Mouse (Mus musculus) heart, embryonic 11.5 days (tissue): Measurements from ENCODE around the gene Gm10300. TPM values are rescaled to one million over a fixed set of nuclear protein-coding genes. Genes with fewer than 3 reads are reported as not detected.
A peak's percentile ranks its signal among the peaks of the same experiment; 100 is the strongest.

Experiments
- ATAC-seq: fragments of 200-750 bp; cut with Nextera tagmentation; replicated peaks from 2 replicates; pipeline ENCODE4 v1.8.0; 2017; ENCODE audit warnings: moderate library complexity; ENCODE audit not compliant: insufficient number of reproducible peaks, low FRiP score, low TSS enrichment
- H3K27ac ChIP-seq: fragments of 300-500 bp; sonication (generic); 2 replicates; pipeline ENCODE4 v1.5.1; 2014; ENCODE audit warnings: mild to moderate bottlenecking, low read depth, low read length
- H3K27me3 ChIP-seq: fragments of 300-500 bp; sonication (generic); 2 replicates; pipeline ENCODE4 v1.6.1; 2014; ENCODE audit warnings: mild to moderate bottlenecking, low read length, mixed read lengths; ENCODE audit not compliant: control insufficient read depth, insufficient read depth
- H3K36me3 ChIP-seq: fragments of 300-500 bp; sonication (generic); 2 replicates; pipeline ENCODE4 v1.6.1; 2014; ENCODE audit warnings: mild to moderate bottlenecking, low read length, moderate library complexity, mixed read lengths; ENCODE audit not compliant: control insufficient read depth, insufficient read depth
- H3K4me1 ChIP-seq: fragments of 300-500 bp; sonication (generic); 2 replicates; pipeline ENCODE4 v1.6.1; 2014; ENCODE audit warnings: low read length; ENCODE audit not compliant: control insufficient read depth, insufficient read depth
- H3K4me2 ChIP-seq: fragments of 300-500 bp; sonication (generic); 2 replicates; pipeline ENCODE4 v1.6.1; 2014; ENCODE audit warnings: mild to moderate bottlenecking, moderate library complexity
- H3K4me3 ChIP-seq: fragments of 300-500 bp; sonication (generic); 2 replicates; pipeline ENCODE4 v1.5.1; 2014; ENCODE audit warnings: low read depth, low read length
- H3K9ac ChIP-seq: fragments of 300-500 bp; sonication (generic); 2 replicates; pipeline ENCODE4 v1.6.1; 2014; ENCODE audit warnings: mild to moderate bottlenecking, low read depth, low read length, moderate library complexity
- H3K9me3 ChIP-seq: fragments of 300-500 bp; sonication (generic); replicated peaks from 2 replicates; pipeline ENCODE4 v1.6.1; 2016; ENCODE audit warnings: low read length; ENCODE audit not compliant: control insufficient read depth
- WGBS: fragments of 180-500 bp; shearing (Covaris S2); extraction: QIAGEN DNeasy Blood & Tissue Kit; methylation state at CpG from one replicate; pipeline ENCODE4 v1.1.7; 2014; ENCODE audit not compliant: insufficient replicate concordance; 5-methylcytosine and 5-hydroxymethylcytosine counted together
- polyA plus RNA-seq: library from polyadenylated mRNA; unstranded; fragments of >200 nt; fragmentation: Nextera tagmentation; extraction: Ambion mirVana; gene quantifications from 2 replicates; pipeline ENCODE4 v1.2.1, GENCODE M21; 2014

Gene Gm10300
- polyA plus RNA-seq, 1 experiment from 2014 or later, result 0.20 TPM

DNA sequence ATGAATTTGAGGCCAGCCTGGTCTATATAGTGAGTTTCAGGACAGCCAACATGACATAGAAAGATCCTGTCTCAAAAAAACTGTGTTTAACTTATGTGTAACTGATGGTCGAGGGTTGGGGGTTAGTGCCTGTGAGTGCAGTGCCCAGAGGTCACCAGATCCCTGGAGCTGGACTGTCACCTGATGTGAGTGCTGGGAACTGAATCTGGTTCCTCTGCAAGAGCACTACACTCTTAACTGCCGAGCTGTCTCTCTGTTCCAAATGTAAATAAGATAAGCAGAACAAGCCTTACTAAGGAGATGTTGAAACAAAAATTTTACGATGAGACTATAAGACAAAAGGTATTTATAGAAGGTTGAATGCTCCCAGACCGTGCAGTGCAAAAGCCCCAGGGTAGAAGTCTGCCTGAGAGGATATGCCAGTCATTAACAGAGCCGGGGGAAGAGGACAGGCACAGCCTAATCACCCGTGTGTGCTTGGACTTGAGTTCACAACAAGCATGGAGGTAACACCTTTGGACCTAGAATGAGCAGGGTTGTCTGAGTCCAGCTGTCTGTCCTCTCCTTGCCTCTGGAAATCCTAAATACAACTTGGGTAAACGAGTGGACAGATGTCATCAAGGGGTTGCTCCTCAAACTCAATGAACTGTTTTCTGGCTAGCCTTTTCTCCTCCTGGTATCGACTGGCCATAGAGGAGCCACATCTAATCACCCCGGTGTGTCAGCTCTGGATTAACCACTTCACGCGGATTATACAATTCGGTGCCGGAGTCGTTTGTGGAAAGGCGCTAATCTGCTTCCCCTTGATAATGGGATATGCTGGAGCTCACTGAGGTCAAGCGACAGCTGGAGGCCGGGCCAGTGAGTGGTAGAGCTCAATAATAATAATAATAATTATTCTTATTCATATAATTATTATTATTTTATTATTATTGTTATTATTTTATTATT lies 11.3 kb upstream of the Gm10300 start:
- H3K4me1 ChIP-seq, result peaks cover 63% of the 10 kb centered on the region
- no peak for ATAC-seq
- H3K9ac ChIP-seq, result no peak overlapping the region
- H3K9me3 ChIP-seq, result no peaks in the 10 kb centered on the region
- H3K4me2 ChIP-seq, result peak overlapping the region; percentile 22; the same call in 1 of the 2 replicates
- WGBS, result 58% methylated on average over 17 of the region's 17 CpGs
- H3K27ac ChIP-seq, result no peak overlapping the region
- no peaks in the 10 kb centered on the region for H3K27me3 ChIP-seq
- no peaks in the 10 kb centered on the region for H3K36me3 ChIP-seq
- H3K4me3 ChIP-seq, result no peak overlapping the region

DNA sequence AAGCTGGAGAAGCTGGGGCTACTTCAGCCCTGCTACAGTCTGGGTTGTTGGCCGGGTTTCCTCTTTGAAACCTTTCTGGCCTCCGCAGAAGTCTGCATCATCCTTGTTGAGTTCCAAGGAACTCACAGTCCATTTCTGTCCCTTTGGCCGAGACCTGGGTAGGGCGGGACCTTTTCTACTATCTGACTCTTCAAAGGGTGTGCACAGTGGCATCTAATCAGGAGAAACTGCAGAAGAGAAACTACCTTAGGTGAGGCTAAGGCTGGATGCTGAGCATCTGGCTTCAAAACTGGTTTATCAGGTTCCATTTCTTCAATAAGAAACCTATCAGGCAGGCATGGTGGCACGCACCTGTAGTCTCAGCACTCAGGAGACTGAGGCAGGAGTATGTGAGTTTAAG lies 9.9 kb upstream of the Gm10300 start:
- Histone ChIP-seq H3K27me3 (no peaks in the 10 kb centered on the region), H3K27ac (no peak overlapping the region), H3K4me1 (peaks cover 61% of the 10 kb centered on the region), H3K9me3 (no peaks in the 10 kb centered on the region), H3K9ac (no peak overlapping the region), H3K4me2 (no peak overlapping the region), H3K36me3 (no peaks in the 10 kb centered on the region), H3K4me3 (no peak overlapping the region)
- no peak for ATAC-seq
- 76% methylated on average over 5 of the region's 5 CpGs for WGBS

DNA sequence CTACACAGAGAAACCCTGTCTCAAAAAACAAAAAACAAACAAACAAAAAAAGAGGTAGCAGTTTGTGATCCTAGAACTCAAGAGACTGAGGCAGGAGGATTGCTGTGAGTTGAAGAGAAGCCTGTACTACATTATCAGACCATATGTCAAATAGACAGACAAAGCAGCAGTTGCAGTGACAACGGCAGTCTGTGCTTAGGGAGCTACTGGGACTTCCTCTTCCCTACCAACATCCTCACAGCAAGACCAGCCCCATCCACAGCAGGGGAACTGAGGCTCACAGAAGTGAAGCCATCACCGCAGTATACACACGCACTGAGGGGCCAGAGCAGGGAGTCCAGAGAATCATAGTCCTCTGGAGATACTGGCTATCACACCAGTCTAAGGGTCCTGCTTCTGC lies 8.9 kb upstream of the Gm10300 start:
- Histone ChIP-seq H3K9me3 (no peaks in the 10 kb centered on the region), H3K9ac (no peak overlapping the region), H3K4me2 (peak overlapping the region; percentile 14), H3K27me3 (no peaks in the 10 kb centered on the region), H3K27ac (0 out of 2 replicates have a peak overlapping the region, but pooled peaks have one; percentile 10), H3K4me1 (peaks cover 62% of the 10 kb centered on the region), H3K4me3 (no peak overlapping the region), H3K36me3 (no peaks in the 10 kb centered on the region)
- ATAC-seq, result no peak
- WGBS, result 43% methylated on average over 3 of the region's 3 CpGs

DNA sequence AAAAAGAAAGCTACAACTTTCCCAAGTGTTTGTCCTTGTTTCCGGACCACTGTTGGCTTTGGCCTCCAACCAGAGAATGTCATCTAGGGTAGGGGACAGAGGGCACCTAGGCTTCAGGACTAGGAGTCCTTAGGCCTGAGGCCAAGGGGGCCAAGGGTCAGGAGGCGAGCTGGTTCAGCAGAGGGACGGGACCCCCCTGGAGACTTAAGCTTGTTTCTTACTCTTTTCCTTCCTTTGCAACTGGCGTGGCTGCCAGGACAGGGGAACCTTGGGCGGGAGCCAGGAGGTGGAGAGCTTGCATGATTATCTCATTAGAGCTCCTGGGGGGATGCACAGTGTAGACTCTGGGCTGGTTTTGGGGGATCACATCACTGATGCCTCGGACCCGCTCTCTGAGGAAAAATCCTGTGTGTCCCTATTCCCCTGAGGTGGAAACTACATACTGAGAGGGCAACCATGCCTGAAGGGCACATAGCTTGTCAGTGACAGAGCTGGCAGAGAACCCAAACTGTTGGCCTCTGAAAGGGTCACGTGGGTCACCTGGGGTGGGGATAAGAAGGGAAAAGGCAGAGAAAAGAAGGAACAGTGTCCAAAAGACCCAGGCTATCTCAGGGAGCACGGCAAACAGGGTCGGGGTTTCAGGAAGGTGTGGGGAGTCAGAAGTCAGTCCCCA lies 8.3 kb upstream of the Gm10300 start:
- Histone ChIP-seq H3K9me3 (no peaks in the 10 kb centered on the region), H3K27ac (no peak overlapping the region), H3K27me3 (no peaks in the 10 kb centered on the region), H3K9ac (0 out of 2 replicates have a peak overlapping the region, but pooled peaks have one; percentile 13), H3K4me3 (no peak overlapping the region), H3K36me3 (no peaks in the 10 kb centered on the region), H3K4me1 (peaks cover 67% of the 10 kb centered on the region), H3K4me2 (peak overlapping the region; percentile 14)
- WGBS, result 60% methylated on average over 10 of the region's 10 CpGs
- ATAC-seq, result no peak

DNA sequence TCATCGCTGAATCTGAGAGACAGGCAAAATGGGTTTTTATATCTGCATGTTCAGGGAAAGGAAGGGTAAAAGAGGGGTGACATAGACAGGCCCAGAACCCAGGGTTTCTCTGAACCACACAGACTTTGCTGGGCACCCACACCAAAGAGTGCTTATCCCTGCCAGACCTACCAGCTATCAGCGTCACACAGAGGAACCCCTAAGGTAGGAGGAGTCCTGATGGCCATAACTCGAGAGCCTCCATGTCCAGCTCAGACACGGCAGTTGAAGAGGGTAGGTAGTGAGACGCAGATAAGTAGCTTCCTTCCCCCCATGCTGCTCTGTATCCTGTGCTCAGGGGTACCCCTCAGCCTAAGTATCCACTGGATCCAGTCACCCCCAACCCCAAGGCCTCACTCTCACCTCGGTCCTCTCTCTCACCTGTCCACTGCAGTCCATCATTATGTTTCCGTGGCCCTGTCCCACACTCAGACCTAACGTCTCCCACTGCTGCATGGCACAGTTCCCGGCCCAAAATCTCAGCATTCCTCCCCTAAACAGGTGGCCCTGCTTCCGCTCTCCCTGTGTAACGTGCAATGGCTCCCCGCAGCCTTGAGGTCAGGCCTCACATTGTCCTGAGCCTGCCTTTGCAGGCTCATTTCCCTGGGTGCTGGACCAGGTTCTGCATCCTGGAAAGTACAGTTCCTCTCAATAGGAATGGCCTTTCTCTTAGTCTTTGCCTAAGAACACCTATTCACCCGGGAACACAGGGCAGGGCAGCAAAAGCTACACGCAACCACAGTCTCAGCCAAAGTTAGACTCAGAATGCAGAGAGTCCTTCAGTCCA lies 7.2 kb upstream of the Gm10300 start:
- Histone ChIP-seq H3K4me2 (peak overlapping the region; percentile 14), H3K36me3 (no peaks in the 10 kb centered on the region), H3K27ac (0 out of 2 replicates have a peak overlapping the region, but pooled peaks have one; percentile 37), H3K9me3 (no peaks in the 10 kb centered on the region), H3K9ac (0 out of 2 replicates have a peak overlapping the region, but pooled peaks have one; percentile 31), H3K27me3 (no peaks in the 10 kb centered on the region), H3K4me1 (peaks cover 74% of the 10 kb centered on the region), H3K4me3 (peak overlapping the region; percentile 8; the same call in 1 of the 2 replicates)
- ATAC-seq, result peak; percentile 54; the same call in 1 of the 2 replicates
- WGBS, result 71% methylated on average over 14 of the region's 14 CpGs

DNA sequence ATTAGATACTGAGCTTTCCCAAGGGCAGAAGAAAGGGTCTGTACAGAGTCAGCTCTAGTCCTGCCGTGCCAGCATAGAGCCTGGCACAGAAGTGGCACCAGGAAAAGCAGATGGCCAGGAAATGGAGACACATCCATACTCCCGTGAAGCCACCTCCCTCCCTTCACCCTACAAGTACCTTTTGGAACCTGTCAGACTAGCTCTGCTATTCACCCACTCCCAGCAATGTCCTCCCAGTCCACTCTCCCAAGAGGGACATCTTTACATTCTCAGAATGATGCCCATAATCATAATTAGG lies 6.6 kb upstream of the Gm10300 start:
- 72% methylated on average over 2 of the region's 2 CpGs for WGBS
- Histone ChIP-seq H3K9me3 (no peaks in the 10 kb centered on the region), H3K9ac (0 out of 2 replicates have a peak overlapping the region, but pooled peaks have one; percentile 18), H3K4me2 (peak overlapping the region; percentile 14), H3K4me1 (peaks cover 71% of the 10 kb centered on the region), H3K27me3 (no peaks in the 10 kb centered on the region), H3K27ac (no peak overlapping the region), H3K4me3 (no peak overlapping the region), H3K36me3 (no peaks in the 10 kb centered on the region)
- ATAC-seq, result no peak

DNA sequence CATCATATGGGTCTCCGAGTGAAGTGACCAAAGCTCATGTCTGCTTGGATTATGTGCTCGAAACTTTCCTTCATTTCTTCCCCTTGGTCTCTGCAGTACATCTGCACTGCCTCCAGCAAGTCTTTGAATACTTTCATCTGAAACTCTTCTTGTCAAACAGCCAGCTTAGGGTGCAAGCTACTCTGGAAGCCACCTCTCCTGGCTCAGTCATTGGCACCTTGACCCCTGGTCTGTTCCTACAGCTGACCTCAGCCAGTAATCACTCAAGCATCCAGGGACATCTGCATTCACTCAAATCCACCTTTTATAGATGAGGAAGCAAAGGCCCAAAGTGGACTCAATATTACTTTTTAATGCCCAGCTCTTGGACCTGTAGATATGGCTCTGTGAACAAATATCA lies 2.8 kb upstream of the Gm10300 start:
- peak overlapping the region; percentile 92 for H3K4me2 ChIP-seq
- H3K4me3 ChIP-seq, result peak overlapping the region; percentile 88; the same call in 1 of the 2 replicates
- 91% methylated on average over 2 of the region's 2 CpGs for WGBS
- H3K27ac ChIP-seq, result no peak overlapping the region
- H3K36me3 ChIP-seq, result no peaks in the 10 kb centered on the region
- no peaks in the 10 kb centered on the region for H3K27me3 ChIP-seq
- H3K9me3 ChIP-seq, result no peaks in the 10 kb centered on the region
- H3K9ac ChIP-seq, result 0 out of 2 replicates have a peak overlapping the region, but pooled peaks have one; percentile 24
- ATAC-seq, result no peak
- peaks cover 60% of the 10 kb centered on the region for H3K4me1 ChIP-seq

DNA sequence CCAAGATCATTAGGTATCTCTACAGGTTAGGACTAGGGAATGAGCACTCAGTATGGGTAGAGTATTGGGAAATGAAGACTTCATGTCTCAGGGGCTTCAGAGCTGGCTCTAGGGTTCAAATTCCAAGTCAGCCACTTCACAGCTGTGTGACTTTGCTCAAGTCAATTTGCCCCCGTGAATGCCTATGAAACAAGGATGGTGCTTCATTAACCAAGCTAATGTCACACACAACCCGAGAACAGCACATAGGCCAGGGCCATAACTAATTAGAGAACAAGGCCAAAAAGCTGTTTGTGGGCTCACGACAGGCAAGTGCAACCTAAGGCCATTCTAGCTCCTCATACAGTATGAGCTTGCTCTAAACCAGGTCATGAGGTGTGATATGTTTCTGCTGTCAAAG lies 2.3 kb upstream of the Gm10300 start:
- Histone ChIP-seq H3K27me3 (no peaks in the 10 kb centered on the region), H3K4me2 (peak overlapping the region; percentile 92), H3K9me3 (no peaks in the 10 kb centered on the region), H3K4me3 (peak overlapping the region; percentile 88; the same call in 1 of the 2 replicates), H3K27ac (no peak overlapping the region), H3K4me1 (peaks cover 60% of the 10 kb centered on the region), H3K36me3 (no peaks in the 10 kb centered on the region), H3K9ac (0 out of 2 replicates have a peak overlapping the region, but pooled peaks have one; percentile 24)
- 82% methylated on average over 3 of the region's 3 CpGs for WGBS
- no peak for ATAC-seq
